Comparison of ENCODE assay signal across 17 mouse cellular contexts in genomic region chr2:26327852-26328251, GRCm38 (mm10). TPM values are rescaled to one million over a fixed set of nuclear protein-coding genes. Genes with fewer than 3 reads are reported as not detected.
DNase-seq lines count a peak whose midpoint lies in the region; ATAC-seq and TF ChIP-seq lines count a peak whose summit lies in the region.
"Had no signal": no experiment of that assay in that cellular context is flagged by ENCODE, and none has a peak within 500 bp of the region (broad histone marks: within the 10 kb centered on the region; RNA-seq: fewer than 3 reads in every experiment).

No protein-coding gene starts in this region.

- no peak overlapping the region for H3K9ac ChIP-seq in kidney, postnatal 0 days (ENCODE audit: low read depth, low read length)
- H3K9ac ChIP-seq in hindbrain, embryonic 14.5 days = no peak overlapping the region
- H3K9ac ChIP-seq: lung, embryonic 15.5 days; midbrain, embryonic 12.5 days; stomach, embryonic 15.5 days had no signal

- WGBS in kidney, postnatal 0 days = 93% methylated on average over 4 of the region's 4 CpGs
- 94% methylated on average over 4 of the region's 4 CpGs for WGBS in hindbrain, embryonic 14.5 days
- 90% methylated on average over 4 of the region's 4 CpGs for WGBS in heart, embryonic 10.5 days

- TF ChIP-seq CTCF in kidney, postnatal 0 days (IDR thresholded peaks at IDR 0.05; ENCODE audit: low read depth) = no peak

- H3K4me2 ChIP-seq in kidney, postnatal 0 days (ENCODE audit: low read length) = no peak overlapping the region
- no peak overlapping the region for H3K4me2 ChIP-seq in hindbrain, embryonic 14.5 days (replicated peaks)
- H3K4me2 ChIP-seq: lung, embryonic 15.5 days; midbrain, embryonic 12.5 days; stomach, embryonic 15.5 days had no signal

- ATAC-seq in kidney, postnatal 0 days (replicated peaks; ENCODE audit: low FRiP score, low read depth) = no peak
- ATAC-seq in hematopoietic stem cell, adult 5-6 weeks (replicated peaks in 1 of 2; ENCODE audit: insufficient read depth in 1 of 2, low FRiP score in 2 of 2, low TSS enrichment in 1 of 2, low read depth in 1 of 2, poor library complexity in 2 of 2, severe bottlenecking in 2 of 2) = peak; percentile 38 to 61
- no peak for ATAC-seq in hindbrain, embryonic 14.5 days (ENCODE audit: low FRiP score)

- DNase-seq in kidney, postnatal 0 days (ENCODE audit: low spot score) = peak; percentile 38
- no peak for DNase-seq in kidney, adult 18-20 months
- DNase-seq in A20 (ENCODE audit: low read depth, low spot score) (peak; percentile 29), ES-CJ7 (ENCODE audit: low read depth, low spot score) (peak; percentile 42)
- DNase-seq in retina, postnatal 1 day = no peak
- no peak for DNase-seq in hindbrain, embryonic 14.5 days (ENCODE audit: low spot score)
- no peak for DNase-seq in heart, embryonic 10.5 days (ENCODE audit: low spot score)
- DNase-seq: cerebellum, adult 8-10 months; right cerebral cortex, postnatal 4 days; thymus, postnatal 25 days had no signal

- no peak overlapping the region for H3K27ac ChIP-seq in kidney, postnatal 0 days
- H3K27ac ChIP-seq in hindbrain, embryonic 14.5 days = no peak overlapping the region
- no peak overlapping the region for H3K27ac ChIP-seq in heart, embryonic 10.5 days
- H3K27ac ChIP-seq: embryonic facial prominence, embryonic 10.5 days; lung, embryonic 15.5 days; midbrain, embryonic 12.5 days; stomach, embryonic 15.5 days had no signal

- H3K9me3 ChIP-seq in kidney, postnatal 0 days (replicated peaks; ENCODE audit: low read length) = no peaks in the 10 kb centered on the region
- H3K9me3 ChIP-seq in hindbrain, embryonic 14.5 days (ENCODE audit: control insufficient read depth, low read length) = no peaks in the 10 kb centered on the region
- no peaks in the 10 kb centered on the region for H3K9me3 ChIP-seq in heart, embryonic 10.5 days
- H3K9me3 ChIP-seq: embryonic facial prominence, embryonic 10.5 days; lung, embryonic 15.5 days; midbrain, embryonic 12.5 days; stomach, embryonic 15.5 days had no signal

- H3K4me3 ChIP-seq in kidney, postnatal 0 days (replicated peaks; ENCODE audit: low read depth, low read length) = no peak overlapping the region
- H3K4me3 ChIP-seq in hindbrain, embryonic 14.5 days (replicated peaks; ENCODE audit: low read length) = no peak overlapping the region
- H3K4me3 ChIP-seq in heart, embryonic 10.5 days = no peak overlapping the region
- H3K4me3 ChIP-seq: embryonic facial prominence, embryonic 10.5 days; lung, embryonic 15.5 days; midbrain, embryonic 12.5 days; myocyte; stomach, embryonic 15.5 days had no signal

- H3K36me3 ChIP-seq in kidney, postnatal 0 days (ENCODE audit: insufficient read depth, low read length) = peaks cover 63% of the 10 kb centered on the region
- peaks cover 95% of the 10 kb centered on the region for H3K36me3 ChIP-seq in hindbrain, embryonic 14.5 days (replicated peaks; ENCODE audit: control insufficient read depth, insufficient read depth)
- peaks cover 85% of the 10 kb centered on the region for H3K36me3 ChIP-seq in heart, embryonic 10.5 days

- H3K27me3 ChIP-seq in kidney, postnatal 0 days (ENCODE audit: insufficient read depth, low read length) = no peaks in the 10 kb centered on the region
- H3K27me3 ChIP-seq in hindbrain, embryonic 14.5 days (ENCODE audit: control insufficient read depth, insufficient read depth, low read length) = no peaks in the 10 kb centered on the region
- no peaks in the 10 kb centered on the region for H3K27me3 ChIP-seq in heart, embryonic 10.5 days (ENCODE audit: insufficient read depth, poor library complexity, severe bottlenecking)
- H3K27me3 ChIP-seq: lung, embryonic 15.5 days; midbrain, embryonic 12.5 days; stomach, embryonic 15.5 days had no signal

- no peaks in the 10 kb centered on the region for H3K4me1 ChIP-seq in kidney, postnatal 0 days (replicated peaks; ENCODE audit: insufficient read depth, low read length)
- no peaks in the 10 kb centered on the region for H3K4me1 ChIP-seq in hindbrain, embryonic 14.5 days (replicated peaks; ENCODE audit: control insufficient read depth, insufficient read depth, low read length)
- H3K4me1 ChIP-seq in heart, embryonic 10.5 days = peaks cover 23% of the 10 kb centered on the region
- H3K4me1 ChIP-seq: lung, embryonic 15.5 days; midbrain, embryonic 12.5 days; stomach, embryonic 15.5 days had no signal

RNA-seq across cellular contexts. Expression of gene Gpsm1, which starts 12.5 kb away (rescaled TPM):
- 21.3 and 23.1 TPM in 2 replicates for polyA plus RNA-seq in kidney, postnatal 0 days (2015; fragmentation: Nextera tagmentation; extraction: Ambion mirVana)
- 19.9 and 29.3 TPM in 2 replicates for total RNA-seq in hematopoietic stem cell, adult 5-6 weeks (2017)
- polyA plus RNA-seq in hindbrain, embryonic 14.5 days (2014; fragmentation: Nextera tagmentation; extraction: Ambion mirVana) = 96.7 and 101 TPM in 2 replicates
- 43.7 and 53.9 TPM in 2 replicates for polyA plus RNA-seq in heart, embryonic 10.5 days (2016; fragmentation: Nextera tagmentation; extraction: Ambion mirVana)

RNA-seq across cellular contexts. Expression of gene Dnlz, which starts 24.1 kb away (rescaled TPM):
- 24.2 and 25.8 TPM in 2 replicates for polyA plus RNA-seq in kidney, postnatal 0 days (2015; fragmentation: Nextera tagmentation; extraction: Ambion mirVana)
- 6.4 and 11.1 TPM in 2 replicates for total RNA-seq in hematopoietic stem cell, adult 5-6 weeks (2017)
- 27.7 and 28.3 TPM in 2 replicates for polyA plus RNA-seq in hindbrain, embryonic 14.5 days (2014; fragmentation: Nextera tagmentation; extraction: Ambion mirVana)
- 32.7 and 34.7 TPM in 2 replicates for polyA plus RNA-seq in heart, embryonic 10.5 days (2016; fragmentation: Nextera tagmentation; extraction: Ambion mirVana)

RNA-seq across cellular contexts. Expression of gene Card9, which starts 32.9 kb away (rescaled TPM):
- 1.1 TPM in 2 replicates for polyA plus RNA-seq in kidney, postnatal 0 days (2015; fragmentation: Nextera tagmentation; extraction: Ambion mirVana)
- total RNA-seq in hematopoietic stem cell, adult 5-6 weeks (2017) = 13.4 and 20.8 TPM in 2 replicates
- polyA plus RNA-seq in hindbrain, embryonic 14.5 days (2014; fragmentation: Nextera tagmentation; extraction: Ambion mirVana) = 1.9 and 2.1 TPM in 2 replicates
- polyA plus RNA-seq in heart, embryonic 10.5 days (2016; fragmentation: Nextera tagmentation; extraction: Ambion mirVana) = 0.31 and 0.62 TPM in 2 replicates

RNA-seq across cellular contexts. Expression of gene Ccdc187, which starts 33.5 kb away (rescaled TPM):
- polyA plus RNA-seq in kidney, postnatal 0 days (2015; fragmentation: Nextera tagmentation; extraction: Ambion mirVana) = 0.04 TPM in 1 of 2 replicates, not detected in the other
- not detected in 2 replicates for total RNA-seq in hematopoietic stem cell, adult 5-6 weeks (2017)
- polyA plus RNA-seq in hindbrain, embryonic 14.5 days (2014; fragmentation: Nextera tagmentation; extraction: Ambion mirVana) = 0.25 and 0.29 TPM in 2 replicates
- 0.02 TPM in 1 of 2 replicates, not detected in the other for polyA plus RNA-seq in heart, embryonic 10.5 days (2016; fragmentation: Nextera tagmentation; extraction: Ambion mirVana)
- polyA plus RNA-seq: limb, embryonic 11.5 days had no signal

RNA-seq across cellular contexts. Expression of gene Snapc4, which starts 52.6 kb away (rescaled TPM):
- 12.9 and 14.6 TPM in 2 replicates for polyA plus RNA-seq in kidney, postnatal 0 days (2015; fragmentation: Nextera tagmentation; extraction: Ambion mirVana)
- 44.4 and 48.7 TPM in 2 replicates for total RNA-seq in hematopoietic stem cell, adult 5-6 weeks (2017)
- polyA plus RNA-seq in hindbrain, embryonic 14.5 days (2014; fragmentation: Nextera tagmentation; extraction: Ambion mirVana) = 25.4 and 29.3 TPM in 2 replicates
- polyA plus RNA-seq in heart, embryonic 10.5 days (2016; fragmentation: Nextera tagmentation; extraction: Ambion mirVana) = 27.1 and 31.7 TPM in 2 replicates

Comparison
In these comparisons a context has a peak if more than half of its experiments do, and no peak if none do; other contexts are left out.
1. DNase-seq: peak in kidney, postnatal 0 days (single experiment), A20 (single experiment) and ES-CJ7 (single experiment); none in kidney, adult 18-20 months (single experiment), retina, postnatal 1 day (single experiment), hindbrain, embryonic 14.5 days (single experiment) and heart, embryonic 10.5 days (single experiment).
2. ATAC-seq: peak in hematopoietic stem cell, adult 5-6 weeks (2 of 2); none in kidney, postnatal 0 days (single experiment) and hindbrain, embryonic 14.5 days (single experiment).